Mouse (Mus musculus) thymus, adult 18-20 months (tissue): Measurements from ENCODE around the gene Cct4.

Source experiments
- DNase-seq, 2 experiments: peaks; one replicate each; pipeline ENCODE4 v3.0.0; 2022; ENCODE audit warnings: mixed read lengths in 2 of 2

The Cct4 gene

GRCm38 (mm10) chr11:22990393-22991126, at the start of gene Cct4:
Gene Cct4, plus strand, starts transcription at chr11:22990519.
- peak; percentile 80 to 81 for DNase-seq

- no peak for DNase-seq
Measured at GRCm38 (mm10) chr11:22949101-22949500, 41.2 kb upstream of the Cct4 start.

- DNase-seq, result no peak
Measured at GRCm38 (mm10) chr11:22950131-22950530, 40.2 kb upstream of the Cct4 start.

GRCm38 (mm10) chr11:22952668-22953067, 37.7 kb upstream of the Cct4 start:
- no peak for DNase-seq

GRCm38 (mm10) chr11:22956346-22956745, 34.0 kb upstream of the Cct4 start:
- no peak for DNase-seq

- DNase-seq, result peak; percentile 49 to 59
Measured at GRCm38 (mm10) chr11:22956830-22957229, 33.5 kb upstream of the Cct4 start.

- DNase-seq, result no peak
Measured at GRCm38 (mm10) chr11:22957791-22958374, 32.4 kb upstream of the Cct4 start.

GRCm38 (mm10) chr11:22962101-22962500, 28.2 kb upstream of the Cct4 start:
- DNase-seq, result no peak

GRCm38 (mm10) chr11:22964401-22964800, 25.9 kb upstream of the Cct4 start:
- no peak for DNase-seq

GRCm38 (mm10) chr11:22965503-22965902, 24.8 kb upstream of the Cct4 start:
- DNase-seq, result no peak

- DNase-seq, result no peak
Measured at GRCm38 (mm10) chr11:22969486-22969885, 20.8 kb upstream of the Cct4 start.

GRCm38 (mm10) chr11:22970546-22970945, 19.8 kb upstream of the Cct4 start:
- DNase-seq, result no peak

GRCm38 (mm10) chr11:22971835-22972709, 18.2 kb upstream of the Cct4 start, which contains the start of gene Zrsr1:
Gene Zrsr1, plus strand, starts transcription at chr11:22972005.
- DNase-seq, result peak; percentile 30 to 47

GRCm38 (mm10) chr11:22972746-22973526, 17.4 kb upstream of the Cct4 start:
- peak; percentile 61 to 76 for DNase-seq

GRCm38 (mm10) chr11:22973599-22973998, 16.7 kb upstream of the Cct4 start:
- no peak for DNase-seq

- no peak for DNase-seq
Measured at GRCm38 (mm10) chr11:22978215-22978614, 12.1 kb upstream of the Cct4 start.

GRCm38 (mm10) chr11:22978711-22979110, 11.6 kb upstream of the Cct4 start:
- no peak for DNase-seq

- DNase-seq, result no peak
Measured at GRCm38 (mm10) chr11:22979221-22979620, 11.1 kb upstream of the Cct4 start.

- no peak for DNase-seq
Measured at GRCm38 (mm10) chr11:22981041-22981440, 9.3 kb upstream of the Cct4 start.

- DNase-seq, result no peak
Measured at GRCm38 (mm10) chr11:22981543-22981950, 8.8 kb upstream of the Cct4 start.

GRCm38 (mm10) chr11:22981984-22982757, 8.1 kb upstream of the Cct4 start, which contains the start of the genes Gm28048 and Commd1:
Gene Gm28048, minus strand, starts transcription at chr11:22982090.
Gene Commd1, minus strand, starts transcription at chr11:22982382.
- DNase-seq, result peak; percentile 87 to 89

- DNase-seq, result no peak
Measured at GRCm38 (mm10) chr11:22982846-22983245, 7.5 kb upstream of the Cct4 start.
